Mouse (Mus musculus) ES-E14 (cell line): ENCODE results near the gene Ppfia1. TPM values are rescaled to one million over a fixed set of nuclear protein-coding genes. Genes with fewer than 3 reads are reported as not detected.

Experiments
- DNase-seq: peaks from one replicate; pipeline ENCODE4 v3.0.0-alpha.2; 2013; ENCODE audit warnings: low read depth, low spot score
- H3K27ac ChIP-seq: 2 replicates; pipeline ENCODE4 v1.5.1; 2012; ENCODE audit warnings: low read depth, mild to moderate bottlenecking, low read length, moderate library complexity, mixed read lengths; ENCODE audit not compliant: poor library complexity, insufficient read depth, severe bottlenecking
- H3K36me3 ChIP-seq: 2 replicates; pipeline ENCODE4 v1.6.1; 2012; ENCODE audit warnings: mild to moderate bottlenecking, low read length, moderate library complexity, mixed read lengths; ENCODE audit not compliant: control insufficient read depth, poor library complexity, insufficient read depth, severe bottlenecking
- H3K4me1 ChIP-seq, 2 experiments: fragments of 150-350 bp in 1 of 2; sonication (generic) in 1 of 2; 2 replicates each; pipeline ENCODE4 v1.6.1; 2012; ENCODE audit warnings: low read length in 2 of 2, mild to moderate bottlenecking in 1 of 2, mixed read lengths in 1 of 2; ENCODE audit not compliant: control insufficient read depth in 2 of 2, insufficient read depth in 2 of 2, poor library complexity in 1 of 2
- H3K4me3 ChIP-seq, 2 experiments: fragments of 150-350 bp in 1 of 2; sonication (generic) in 1 of 2; 2 replicates each; pipeline ENCODE4 v1.5.1; 2012; ENCODE audit warnings: low read length in 2 of 2, low read depth in 1 of 2, mild to moderate bottlenecking in 1 of 2, mixed read lengths in 1 of 2; ENCODE audit not compliant: insufficient read depth in 1 of 2, poor library complexity in 1 of 2, severe bottlenecking in 1 of 2
- H3K9ac ChIP-seq: 2 replicates; pipeline ENCODE4 v1.6.1; 2012; ENCODE audit warnings: low read depth, mild to moderate bottlenecking, low read length, mixed read lengths; ENCODE audit not compliant: poor library complexity, insufficient read depth, severe bottlenecking
- H3K9me3 ChIP-seq: fragments of 150-350 bp; sonication (generic); 2 replicates; pipeline ENCODE4 v1.6.1; 2012; ENCODE audit warnings: low read depth, mild to moderate bottlenecking, low read length; ENCODE audit not compliant: control insufficient read depth, insufficient read depth
- CHD2 ChIP-seq: IDR thresholded peaks from 2 replicates; pipeline ENCODE4 v1.6.1; 2014; ENCODE audit warnings: mild to moderate bottlenecking, low read depth, low read length, inconsistent platforms
- HCFC1 ChIP-seq: IDR thresholded peaks from 2 replicates; pipeline ENCODE4 v1.6.1; 2012; ENCODE audit warnings: low read length, inconsistent platforms, borderline replicate concordance; ENCODE audit not compliant: insufficient read depth
- MAFK ChIP-seq: IDR thresholded peaks from 2 replicates; pipeline ENCODE4 v1.6.1; 2014; ENCODE audit warnings: mild to moderate bottlenecking, low read depth, low read length, inconsistent platforms; ENCODE audit not compliant: insufficient read depth
- ZC3H11A ChIP-seq: IDR thresholded peaks from 2 replicates; pipeline ENCODE4 v1.6.1; 2012; ENCODE audit warnings: low read depth, mild to moderate bottlenecking, inconsistent platforms, low read length, borderline replicate concordance
- ZNF384 ChIP-seq: IDR thresholded peaks from 2 replicates; pipeline ENCODE4 v1.6.1; 2012; ENCODE audit warnings: low read depth, low read length, inconsistent platforms
- in situ Hi-C, 2 experiments: fragments of 600-800 bp; cut with MboI; formaldehyde crosslinking; loops; one replicate each; pipeline ENCODE4 v1.15.1; 2025; ENCODE audit warnings: low sequenced_read_pairs in 2 of 2, inconsistent platforms in 1 of 2; ENCODE audit not compliant: unreplicated experiment in 2 of 2
- total RNA-seq: library from RNA; depleted of rRNA; stranded (reverse); fragments of 300-350 nt; gene quantifications from 2 replicates; pipeline ENCODE4 v1.2.3, GENCODE M21; 2012

Gene Ppfia1
- total RNA-seq, 1 experiment: 55.1 TPM

DNA sequence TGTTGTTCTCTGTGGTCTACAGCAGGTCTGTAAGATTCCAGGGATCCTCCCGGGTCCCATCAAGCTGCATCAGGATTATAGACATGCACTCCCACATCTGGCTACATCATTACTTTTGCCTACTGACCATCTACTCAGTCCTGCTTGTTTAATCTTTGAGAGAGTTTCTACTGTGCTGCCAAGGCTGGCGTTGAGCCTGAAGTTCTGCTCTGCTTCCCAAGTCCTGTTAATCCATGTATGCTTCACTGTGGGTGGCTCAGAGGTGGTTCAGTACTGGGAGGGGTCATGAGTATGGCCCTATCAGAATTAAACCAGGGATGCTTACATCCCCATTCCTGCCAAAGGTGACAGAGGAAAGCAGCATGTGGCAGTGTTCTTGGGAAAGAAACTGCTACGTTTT is 77.8 kb downstream of the Ppfia1 start:
- H3K9me3 ChIP-seq: no peaks in the 10 kb centered on the region
- DNase-seq: no peak
- in situ Hi-C loops: no loop called here
- H3K9ac ChIP-seq: no peak overlapping the region
- H3K36me3 ChIP-seq: peaks cover 12% of the 10 kb centered on the region; the same call in 1 of the 2 replicates
- H3K27ac ChIP-seq: no peak overlapping the region
- H3K4me3 ChIP-seq: no peak overlapping the region
- H3K4me1 ChIP-seq: peaks cover 0 to 5% of the 10 kb centered on the region in 2 experiments; a peak in 1 of 4 replicates
- no peak for TF ChIP-seq HCFC1
- TF ChIP-seq ZNF384: no peak
- TF ChIP-seq ZC3H11A: no peak
- TF ChIP-seq CHD2: no peak
- no peak for TF ChIP-seq MAFK

DNA sequence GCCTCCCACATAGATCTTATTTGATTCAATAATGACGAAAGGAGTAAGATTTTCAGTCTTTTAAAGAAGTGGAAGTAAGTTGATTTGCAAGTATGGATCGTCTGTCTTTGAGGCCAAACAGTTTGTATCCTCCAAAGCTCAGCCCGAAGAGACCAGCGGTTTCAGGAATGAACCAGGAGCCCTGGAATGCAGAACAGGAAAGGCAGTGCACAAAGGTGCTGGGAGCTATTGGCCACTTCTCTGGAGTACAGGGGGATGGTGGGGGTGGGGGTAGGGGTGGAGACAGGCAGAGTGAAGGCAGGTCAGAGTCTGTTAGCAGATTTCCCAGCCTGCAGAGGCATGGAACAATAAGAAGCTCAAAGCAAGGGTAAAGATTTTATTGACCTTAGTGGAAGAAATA is 80.0 kb downstream of the Ppfia1 start:
- peak; percentile 28 for DNase-seq
- Histone ChIP-seq H3K9ac (no peak overlapping the region), H3K27ac (no peak overlapping the region; the same call in 1 of the 2 replicates), H3K4me1 (peaks cover 0 to 14% of the 10 kb centered on the region in 2 experiments; a peak in 2 of 4 replicates), H3K4me3 (no peak overlapping the region), H3K36me3 (peaks cover 8% of the 10 kb centered on the region; the same call in 1 of the 2 replicates), H3K9me3 (no peaks in the 10 kb centered on the region)
- TF ChIP-seq CHD2 (no peak), MAFK (no peak), HCFC1 (no peak), ZNF384 (no peak), ZC3H11A (no peak)
- in situ Hi-C loops: no loop called here

DNA sequence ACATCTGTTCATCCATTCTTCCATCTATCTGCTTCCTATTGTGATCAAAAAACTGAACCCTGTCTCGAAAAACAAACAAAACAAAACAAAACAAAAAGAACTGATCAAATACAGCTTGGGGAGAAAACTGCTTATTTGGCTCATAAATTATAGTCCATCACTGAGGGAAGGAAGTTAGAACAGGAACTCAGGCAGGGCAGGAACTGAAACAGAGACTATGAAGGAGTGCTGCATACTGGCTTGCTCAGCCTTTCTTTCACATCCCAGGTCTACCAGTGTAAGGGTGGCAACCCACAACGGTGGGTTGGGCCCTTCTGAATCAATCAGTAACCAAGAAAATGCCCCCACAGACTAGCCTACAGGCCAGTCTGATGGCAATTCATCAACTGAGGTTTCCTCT is 82.4 kb downstream of the Ppfia1 start:
- TF ChIP-seq HCFC1 (no peak), ZC3H11A (no peak), MAFK (no peak), ZNF384 (no peak), CHD2 (no peak)
- no peak for DNase-seq
- Histone ChIP-seq H3K4me1 (peaks cover 0 to 14% of the 10 kb centered on the region in 2 experiments; a peak in 2 of 4 replicates), H3K4me3 (peak overlapping the region in 1 of 2 experiments; percentile 99; a peak in 2 of 4 replicates), H3K27ac (no peak overlapping the region), H3K9ac (no peak overlapping the region), H3K36me3 (no peaks in the 10 kb centered on the region; the same call in 1 of the 2 replicates), H3K9me3 (no peaks in the 10 kb centered on the region)
- in situ Hi-C loops: no loop called here

DNA sequence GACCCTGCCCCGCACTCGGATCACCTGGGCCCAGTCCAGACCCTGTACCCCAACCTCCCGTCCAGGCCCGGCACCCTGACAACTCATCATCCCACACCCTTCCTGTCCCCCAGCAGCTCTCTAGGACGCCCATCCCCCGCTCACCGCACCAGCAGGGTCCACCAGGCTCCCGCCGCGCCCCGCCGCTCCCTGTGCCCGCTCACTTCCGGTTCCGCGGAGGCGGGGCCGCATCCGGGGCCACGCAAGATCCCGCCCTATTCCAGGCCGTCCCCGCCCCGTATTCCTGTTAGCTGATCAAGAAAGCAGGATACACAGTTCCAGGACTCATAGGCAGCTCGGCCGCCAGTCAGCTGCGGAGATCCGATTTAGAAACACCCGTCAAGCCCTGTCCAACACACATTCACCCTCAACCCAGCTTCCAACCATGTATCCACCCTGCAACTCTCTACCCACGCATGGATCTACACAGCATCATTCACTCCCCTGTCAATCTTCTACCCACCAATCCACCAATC is 82.9 kb downstream of the Ppfia1 start, which contains the start of gene Cttn:
Cttn (minus strand) TSS at position 465 of the 515 bp plus-strand sequence.
- in situ Hi-C loops: no loop called here
- H3K4me3 ChIP-seq: peak within 1 kb of the TSS; percentile 92 to 99
- peaks cover 2% of the 10 kb centered on the region; the same call in 1 of the 2 replicates for H3K36me3 ChIP-seq
- TF ChIP-seq ZNF384: no peak
- TF ChIP-seq MAFK: no peak
- TF ChIP-seq HCFC1: no peak
- no peak for TF ChIP-seq ZC3H11A
- no peak for TF ChIP-seq CHD2
- peak within 1 kb of the TSS; percentile 28; the same call in 1 of the 2 replicates for H3K27ac ChIP-seq
- H3K9ac ChIP-seq: peak within 1 kb of the TSS; percentile 89
- no peaks in the 10 kb centered on the region for H3K9me3 ChIP-seq
- peaks cover 0 to 14% of the 10 kb centered on the region in 2 experiments; a peak in 2 of 4 replicates for H3K4me1 ChIP-seq
- DNase-seq: peak; percentile 81
